Mouse (Mus musculus): ENCODE results near the gene Rundc1.
"Not testable (repeated sequence)": the region's sequence is repeated elsewhere in the genome, so short reads cannot be mapped to it uniquely, and the experiment has no call there.

Gene Rundc1

GRCm38 (mm10) chr11:101465869-101466551 is 41.1 kb downstream of the Rundc1 start, which contains the start of gene Vat1:
TSS of gene Vat1 (minus strand) at chr11:101466230.
- in situ Hi-C loops (cut with MboI; ENCODE audit: low sequenced_read_pairs) = no loop called here

- in situ Hi-C loops (cut with MboI; ENCODE audit: low sequenced_read_pairs) = not testable (repeated sequence)
Observed at GRCm38 (mm10) chr11:101466552-101466950, 41.7 kb downstream of the Rundc1 start.

GRCm38 (mm10) chr11:101467477-101468262 is 42.8 kb downstream of the Rundc1 start:
- in situ Hi-C loops (cut with MboI; ENCODE audit: low sequenced_read_pairs) = no loop called here

GRCm38 (mm10) chr11:101468263-101468688 is 43.4 kb downstream of the Rundc1 start:
- in situ Hi-C loops (cut with MboI; ENCODE audit: low sequenced_read_pairs) = no loop called here

- in situ Hi-C loops (cut with MboI; ENCODE audit: low sequenced_read_pairs) = no loop called here
Observed at GRCm38 (mm10) chr11:101468731-101469130, 43.8 kb downstream of the Rundc1 start.

- in situ Hi-C loops (cut with MboI; ENCODE audit: low sequenced_read_pairs) = no loop called here
Observed at GRCm38 (mm10) chr11:101469155-101469554, 44.3 kb downstream of the Rundc1 start.

GRCm38 (mm10) chr11:101470206-101470605 is 45.3 kb downstream of the Rundc1 start:
- in situ Hi-C loops (cut with MboI; ENCODE audit: low sequenced_read_pairs) = no loop called here

GRCm38 (mm10) chr11:101471926-101472325 is 47.0 kb downstream of the Rundc1 start:
- in situ Hi-C loops (cut with MboI; ENCODE audit: low sequenced_read_pairs) = no loop called here

- in situ Hi-C loops (cut with MboI; ENCODE audit: low sequenced_read_pairs) = no loop called here
Observed at GRCm38 (mm10) chr11:101472336-101472735, 47.5 kb downstream of the Rundc1 start.

- in situ Hi-C loops (cut with MboI; ENCODE audit: low sequenced_read_pairs) = not testable (repeated sequence)
Observed at GRCm38 (mm10) chr11:101473686-101474085, 48.8 kb downstream of the Rundc1 start.

GRCm38 (mm10) chr11:101474298-101474697 is 49.4 kb downstream of the Rundc1 start:
- in situ Hi-C loops (cut with MboI; ENCODE audit: low sequenced_read_pairs) = no loop called here

- in situ Hi-C loops (cut with MboI; ENCODE audit: low sequenced_read_pairs) = not testable (repeated sequence)
Observed at GRCm38 (mm10) chr11:101476361-101476760, 51.5 kb downstream of the Rundc1 start.

- in situ Hi-C loops (cut with MboI; ENCODE audit: low sequenced_read_pairs) = no loop called here
Observed at GRCm38 (mm10) chr11:101477194-101477551, 52.3 kb downstream of the Rundc1 start.

GRCm38 (mm10) chr11:101477552-101478211 is 52.8 kb downstream of the Rundc1 start:
- in situ Hi-C loops (cut with MboI; ENCODE audit: low sequenced_read_pairs) = no loop called here

- in situ Hi-C loops (cut with MboI; ENCODE audit: low sequenced_read_pairs) = no loop called here
Observed at GRCm38 (mm10) chr11:101479171-101479635, 54.3 kb downstream of the Rundc1 start.

GRCm38 (mm10) chr11:101480912-101481311 is 56.0 kb downstream of the Rundc1 start:
- in situ Hi-C loops (cut with MboI; ENCODE audit: low sequenced_read_pairs) = no loop called here

- in situ Hi-C loops (cut with MboI; ENCODE audit: low sequenced_read_pairs) = no loop called here
Observed at GRCm38 (mm10) chr11:101483804-101484203, 58.9 kb downstream of the Rundc1 start.

- in situ Hi-C loops (cut with MboI; ENCODE audit: low sequenced_read_pairs) = no loop called here
Observed at GRCm38 (mm10) chr11:101484245-101484644, 59.4 kb downstream of the Rundc1 start.

- in situ Hi-C loops (cut with MboI; ENCODE audit: low sequenced_read_pairs) = no loop called here
Observed at GRCm38 (mm10) chr11:101484814-101485213, 59.9 kb downstream of the Rundc1 start.

Measured in CH12F3 (cell line).